Mouse (Mus musculus) kidney, postnatal 0 days (tissue): ENCODE measurements around the gene Efcab2. TPM values are rescaled to one million over a fixed set of nuclear protein-coding genes. Genes with fewer than 3 reads are reported as not detected.
A peak's percentile ranks its signal among the peaks of the same experiment; 100 is the strongest.

Experiments
- ATAC-seq: fragments of 200-750 bp; cut with Nextera tagmentation; replicated peaks from 2 replicates; pipeline ENCODE4 v1.8.0; 2017; ENCODE audit warnings: low read depth, moderate number of reproducible peaks, moderate TSS enrichment, moderate library complexity; ENCODE audit not compliant: low FRiP score
- DNase-seq: peaks from one replicate; pipeline ENCODE4 v3.0.0-alpha.2; 2016; ENCODE audit warnings: low spot score
- H3K27ac ChIP-seq: fragments of 300-500 bp; sonication (generic); 2 replicates; pipeline ENCODE4 v1.5.1; 2014; ENCODE audit warnings: mild to moderate bottlenecking
- H3K27me3 ChIP-seq: fragments of 300-500 bp; sonication (generic); 2 replicates; pipeline ENCODE4 v1.6.1; 2014; ENCODE audit warnings: low read length, mixed read lengths; ENCODE audit not compliant: insufficient read depth
- H3K36me3 ChIP-seq: fragments of 300-500 bp; sonication (generic); 2 replicates; pipeline ENCODE4 v1.6.1; 2014; ENCODE audit warnings: low read length, mixed read lengths; ENCODE audit not compliant: insufficient read depth
- H3K4me1 ChIP-seq: fragments of 300-500 bp; sonication (generic); replicated peaks from 2 replicates; pipeline ENCODE4 v1.6.1; 2014; ENCODE audit warnings: antibody characterized with exemption, low read length, mixed read lengths; ENCODE audit not compliant: insufficient read depth
- H3K4me2 ChIP-seq: fragments of 300-500 bp; sonication (generic); 2 replicates; pipeline ENCODE4 v1.6.1; 2014; ENCODE audit warnings: mild to moderate bottlenecking, low read length, moderate library complexity, mixed read lengths
- H3K4me3 ChIP-seq: fragments of 300-500 bp; sonication (generic); replicated peaks from 2 replicates; pipeline ENCODE4 v1.5.1; 2014; ENCODE audit warnings: low read depth, low read length
- H3K9ac ChIP-seq: fragments of 300-500 bp; sonication (generic); 2 replicates; pipeline ENCODE4 v1.6.1; 2014; ENCODE audit warnings: low read depth, low read length
- H3K9me3 ChIP-seq: fragments of 300-500 bp; sonication (generic); replicated peaks from 2 replicates; pipeline ENCODE4 v1.6.1; 2016; ENCODE audit warnings: low read length, inconsistent platforms, mixed read lengths
- CTCF ChIP-seq: IDR thresholded peaks from 2 replicates; pipeline ENCODE4 v1.5.1; 2016; ENCODE audit warnings: antibody characterized with exemption, low read depth, mild to moderate bottlenecking, moderate library complexity
- WGBS: fragments of 180-500 bp; shearing (Covaris S2); extraction: QIAGEN DNeasy Blood & Tissue Kit; methylation state at CpG from one replicate; pipeline ENCODE4 v1.1.7; 2014; 5-methylcytosine and 5-hydroxymethylcytosine counted together
- polyA plus RNA-seq: library from polyadenylated mRNA; unstranded; fragments of >200 nt; fragmentation: Nextera tagmentation; extraction: Ambion mirVana; gene quantifications from 2 replicates; pipeline ENCODE4 v1.2.1, GENCODE M21; 2015

Gene Efcab2
- 8.1 TPM in 2 replicates for polyA plus RNA-seq

DNA sequence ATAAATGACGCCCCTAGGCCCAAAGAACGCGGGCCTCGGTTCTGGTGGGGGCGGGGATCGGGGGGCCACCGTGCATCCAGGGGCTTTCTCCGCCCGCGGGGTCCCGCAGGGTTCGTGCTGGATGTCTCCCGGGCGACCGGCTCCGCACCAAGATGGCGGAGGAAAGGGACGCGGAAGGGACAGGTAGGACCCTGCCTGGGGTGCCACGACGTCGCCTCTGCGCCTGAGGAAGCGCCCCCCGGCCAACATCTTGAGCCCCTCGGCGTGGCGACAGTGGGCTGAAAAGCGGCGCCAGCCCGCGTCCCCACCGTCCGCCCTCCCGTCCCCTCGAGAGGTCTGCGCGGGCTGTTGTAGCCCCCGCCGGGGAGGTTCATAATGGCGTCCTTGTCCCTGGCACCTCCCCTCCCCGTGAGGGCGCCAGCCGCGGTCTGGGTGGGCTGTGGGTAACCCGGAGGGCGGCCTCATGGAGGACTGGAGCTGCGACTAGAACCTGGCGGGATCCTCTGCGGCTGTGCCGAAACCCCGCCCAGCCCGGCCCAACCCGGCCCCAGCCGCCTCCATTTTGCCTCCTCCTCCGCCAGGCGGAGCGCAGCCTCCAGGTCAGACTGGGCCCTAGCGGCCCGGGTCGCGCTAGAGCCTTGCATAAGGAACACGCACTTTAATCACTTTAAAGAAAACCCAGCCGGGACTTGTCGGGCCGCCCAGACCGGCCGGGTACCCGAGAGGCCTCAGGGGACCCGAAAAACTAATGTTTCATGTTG, at the start of gene Efcab2:
TSS of gene Efcab2 (plus strand) at position 135 of the 761 bp plus-strand sequence.
- Histone ChIP-seq H3K4me2 (peak within 1 kb of the TSS; percentile 70), H3K4me1 (no peaks in the 10 kb centered on the region), H3K4me3 (peak within 1 kb of the TSS; percentile 68), H3K9me3 (no peaks in the 10 kb centered on the region), H3K27me3 (no peaks in the 10 kb centered on the region), H3K27ac (peak within 1 kb of the TSS; percentile 100), H3K36me3 (no peaks in the 10 kb centered on the region), H3K9ac (peak within 1 kb of the TSS; percentile 95)
- TF ChIP-seq CTCF, result peak; percentile 67
- DNase-seq (peak; percentile 97), ATAC-seq (peak; percentile 98)
- WGBS, result under 1% methylated on average over 70 of the region's 70 CpGs

DNA sequence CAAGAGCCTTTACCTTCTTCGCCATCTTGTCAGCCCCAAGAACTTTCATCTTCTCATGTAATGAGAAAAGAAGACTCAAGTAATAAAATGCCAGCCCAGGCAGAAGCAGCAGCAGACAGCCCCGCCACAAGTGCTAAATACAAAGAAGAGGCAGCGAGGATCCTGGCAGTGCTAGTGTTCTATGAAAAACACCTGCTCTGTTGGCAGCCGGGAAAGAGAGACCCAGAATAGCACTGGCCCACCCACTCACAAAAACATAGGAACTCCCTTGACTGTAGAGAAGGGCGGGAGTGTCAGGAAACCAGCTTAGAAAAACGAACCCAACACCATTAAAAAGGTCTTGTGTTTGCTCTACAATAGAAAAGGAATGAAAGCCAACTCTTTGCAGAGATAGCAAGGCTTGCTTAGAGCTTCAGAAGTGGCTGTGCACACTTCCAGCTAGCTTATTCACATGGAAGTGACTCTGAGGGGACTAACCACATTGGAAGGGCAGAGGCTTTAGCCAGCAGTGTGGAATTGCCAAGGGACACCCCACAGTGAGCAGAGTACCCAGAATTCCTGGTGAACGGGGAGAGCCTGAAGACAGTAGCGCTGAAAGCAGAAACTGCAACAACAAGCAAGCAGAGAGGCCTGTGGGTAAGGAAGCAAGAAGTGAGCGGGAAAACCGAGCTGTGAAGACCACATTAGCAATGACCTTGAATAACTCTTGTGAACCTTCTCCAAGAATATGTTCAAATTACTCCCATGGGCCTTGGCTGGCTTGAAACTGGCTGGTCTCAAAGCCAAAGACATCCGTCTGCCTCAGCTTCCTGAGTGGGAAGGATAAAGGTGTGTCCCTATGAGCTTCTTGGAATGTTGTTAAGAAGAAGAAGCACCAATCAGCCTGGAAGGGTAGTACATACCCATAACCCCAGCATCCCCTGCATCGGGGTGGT, 47.8 kb upstream of the Efcab2 start:
- Histone ChIP-seq H3K4me2 (no peak overlapping the region), H3K36me3 (no peaks in the 10 kb centered on the region), H3K27me3 (no peaks in the 10 kb centered on the region), H3K9ac (no peak overlapping the region), H3K9me3 (no peaks in the 10 kb centered on the region), H3K4me1 (no peaks in the 10 kb centered on the region), H3K27ac (no peak overlapping the region), H3K4me3 (no peak overlapping the region)
- DNase-seq, result no peak
- ATAC-seq, result no peak
- no peak for TF ChIP-seq CTCF
- 55% methylated on average over 12 of the region's 12 CpGs for WGBS

DNA sequence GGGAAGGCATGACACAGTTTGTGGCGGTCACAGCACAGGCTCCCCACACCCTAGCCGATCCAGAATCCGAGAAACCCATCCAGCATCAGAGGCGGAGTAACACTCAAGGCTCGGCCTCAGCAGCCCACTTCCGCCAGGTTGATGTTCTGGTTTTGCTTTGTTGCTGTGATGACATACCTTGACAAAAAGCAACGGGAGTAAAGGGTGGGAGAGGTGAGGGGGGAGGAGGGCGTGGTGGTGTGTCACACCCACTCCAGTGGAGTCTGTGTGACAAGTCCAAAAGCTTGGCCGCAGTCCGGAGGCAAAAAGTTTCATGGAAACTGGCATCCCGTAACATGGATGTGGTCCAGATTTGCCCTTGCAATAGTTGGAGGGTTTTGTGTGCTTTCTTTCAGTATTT, 45.6 kb upstream of the Efcab2 start:
- WGBS, result 67% methylated on average over 11 of the region's 11 CpGs
- DNase-seq (no peak), ATAC-seq (no peak)
- Histone ChIP-seq H3K9ac (no peak overlapping the region), H3K9me3 (no peaks in the 10 kb centered on the region), H3K4me1 (no peaks in the 10 kb centered on the region), H3K4me3 (no peak overlapping the region), H3K27ac (no peak overlapping the region), H3K27me3 (no peaks in the 10 kb centered on the region), H3K4me2 (no peak overlapping the region), H3K36me3 (no peaks in the 10 kb centered on the region)
- no peak for TF ChIP-seq CTCF

DNA sequence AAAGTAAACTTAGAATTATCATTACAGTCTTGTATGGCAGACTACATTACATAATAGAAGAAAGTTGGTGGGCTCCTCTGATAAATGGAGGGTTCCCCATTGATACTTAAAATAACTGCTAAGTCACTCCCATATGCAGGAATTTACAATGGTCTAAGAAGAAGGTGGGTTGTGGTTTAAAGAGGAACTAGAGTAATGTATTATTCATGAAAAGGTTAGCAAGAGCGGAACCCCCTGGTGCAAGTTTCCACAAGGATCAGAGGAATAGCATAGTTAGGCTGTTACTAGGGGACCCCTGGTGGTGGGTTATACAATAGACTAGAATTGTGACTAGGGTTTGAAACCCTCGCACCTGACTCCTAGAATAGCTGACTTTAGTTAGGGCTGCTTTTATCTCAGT, 45.2 kb upstream of the Efcab2 start:
- no peak overlapping the region for H3K4me2 ChIP-seq
- no peaks in the 10 kb centered on the region for H3K36me3 ChIP-seq
- H3K9ac ChIP-seq, result no peak overlapping the region
- ATAC-seq (no peak), DNase-seq (no peak)
- no peak overlapping the region for H3K27ac ChIP-seq
- no peaks in the 10 kb centered on the region for H3K4me1 ChIP-seq
- no peaks in the 10 kb centered on the region for H3K27me3 ChIP-seq
- 82% methylated on average over 2 of the region's 2 CpGs for WGBS
- TF ChIP-seq CTCF, result peak; percentile 31; the same call in 1 of the 2 replicates
- no peaks in the 10 kb centered on the region for H3K9me3 ChIP-seq
- no peak overlapping the region for H3K4me3 ChIP-seq

DNA sequence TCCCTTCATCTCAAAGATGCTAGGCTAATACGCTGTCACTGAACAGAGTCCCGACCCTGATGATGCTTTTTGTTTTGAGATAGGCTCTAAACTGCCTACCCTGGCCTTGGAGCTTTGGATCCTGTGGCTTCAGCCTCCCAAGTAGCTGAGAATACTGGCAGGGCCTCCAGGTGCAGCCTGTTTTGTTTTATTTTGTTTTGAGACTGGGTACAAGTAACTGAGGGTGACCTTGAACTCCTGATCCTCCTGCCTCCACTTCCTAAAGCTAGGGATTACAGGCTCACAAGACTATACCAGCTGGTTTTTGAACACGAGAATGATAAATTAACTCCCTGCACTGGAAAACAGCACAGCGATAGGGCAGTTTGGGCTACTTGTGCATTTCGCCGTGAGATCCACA, 40.7 kb upstream of the Efcab2 start:
- no peak for TF ChIP-seq CTCF
- Histone ChIP-seq H3K27ac (no peak overlapping the region), H3K4me1 (no peaks in the 10 kb centered on the region), H3K4me3 (no peak overlapping the region), H3K4me2 (no peak overlapping the region), H3K27me3 (no peaks in the 10 kb centered on the region), H3K9ac (no peak overlapping the region), H3K36me3 (no peaks in the 10 kb centered on the region), H3K9me3 (no peaks in the 10 kb centered on the region)
- DNase-seq, result no peak
- WGBS, result 80% methylated on average over 6 of the region's 6 CpGs
- ATAC-seq, result no peak

DNA sequence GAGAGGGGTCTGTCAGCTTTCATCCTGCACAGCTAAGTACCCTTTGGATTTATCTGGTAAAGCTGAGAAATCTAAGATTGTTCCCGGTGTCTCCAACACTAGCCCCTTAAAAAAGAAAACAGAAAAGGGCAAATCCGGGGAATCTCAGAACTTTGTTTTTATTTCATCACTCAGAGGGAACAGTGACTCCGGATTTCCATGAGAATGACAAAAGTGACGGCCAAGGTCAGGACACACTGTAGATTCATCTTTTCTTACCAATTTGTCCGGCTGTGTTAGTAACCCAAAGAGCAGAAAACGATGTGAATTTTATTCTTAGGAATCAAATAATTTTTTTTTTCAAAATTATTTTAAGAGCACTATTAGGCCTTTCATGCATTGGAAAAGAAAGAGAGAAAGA, 37.8 kb upstream of the Efcab2 start:
- DNase-seq (no peak), ATAC-seq (no peak)
- 42% methylated on average over 6 of the region's 6 CpGs for WGBS

More for the DNA sequence above, 37.8 kb upstream of the Efcab2 start:
- H3K9ac ChIP-seq, result no peak overlapping the region
- H3K4me3 ChIP-seq, result no peak overlapping the region
- no peaks in the 10 kb centered on the region for H3K4me1 ChIP-seq
- no peaks in the 10 kb centered on the region for H3K9me3 ChIP-seq
- no peaks in the 10 kb centered on the region for H3K27me3 ChIP-seq
- peak overlapping the region; percentile 85; the same call in 1 of the 2 replicates for H3K27ac ChIP-seq
- H3K4me2 ChIP-seq, result peak overlapping the region; percentile 68; the same call in 1 of the 2 replicates
- no peak for TF ChIP-seq CTCF
- no peaks in the 10 kb centered on the region for H3K36me3 ChIP-seq
